Mouse (Mus musculus): ENCODE data around the gene Zfp503. TPM values are rescaled to one million over a fixed set of nuclear protein-coding genes. Genes with fewer than 3 reads are reported as not detected.
A peak's percentile ranks its signal among the peaks of the same experiment; 100 is the strongest.

Zfp503 gene
- polyA plus RNA-seq, 1 experiment from 2014 or later = 6.1 TPM

DNA sequence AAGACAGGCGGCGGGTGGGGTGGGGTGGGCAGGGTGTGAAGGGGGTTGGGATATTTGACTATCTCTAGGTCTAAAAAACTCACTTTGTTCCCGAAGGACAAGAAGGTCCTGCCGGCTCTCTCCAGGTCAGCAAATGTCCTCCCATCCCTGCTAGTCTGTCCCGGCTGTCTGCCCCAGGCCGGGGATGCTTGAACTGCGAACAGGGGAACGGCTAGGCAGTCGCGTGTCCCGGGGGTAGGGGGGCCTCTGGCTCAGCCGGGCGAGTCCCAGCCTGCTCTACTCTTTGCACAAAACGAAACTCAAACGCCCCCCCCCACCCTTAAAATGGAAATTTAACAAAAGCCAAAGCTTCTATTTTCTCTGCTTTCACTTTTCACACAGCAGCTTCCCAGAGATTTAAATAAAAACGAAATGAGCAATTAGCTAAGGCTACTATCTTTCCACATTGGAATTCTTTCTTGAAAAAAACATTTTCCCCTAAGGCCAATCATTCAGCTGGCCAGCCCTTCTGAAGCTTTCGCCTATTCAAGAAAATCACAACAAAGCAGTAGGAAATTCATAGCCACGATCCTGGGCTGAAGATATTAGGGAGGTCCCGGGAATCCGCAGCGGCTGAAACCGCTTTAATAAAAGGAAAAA lies 6.0 kb downstream of the Zfp503 start:
- no peak for ATAC-seq
- H3K9me3 ChIP-seq (replicated peaks) = no peaks in the 10 kb centered on the region
- WGBS = under 1% methylated on average over 22 of the region's 22 CpGs
- peaks cover 73% of the 10 kb centered on the region for H3K27me3 ChIP-seq
- H3K4me2 ChIP-seq = peak overlapping the region; percentile 59
- H3K4me3 ChIP-seq = peak overlapping the region; percentile 36
- H3K9ac ChIP-seq = peak overlapping the region; percentile 62
- peaks cover 45% of the 10 kb centered on the region for H3K4me1 ChIP-seq
- H3K27ac ChIP-seq = peak overlapping the region; percentile 60
- H3K36me3 ChIP-seq (ENCODE audit: poor library complexity, severe bottlenecking) = no peaks in the 10 kb centered on the region

DNA sequence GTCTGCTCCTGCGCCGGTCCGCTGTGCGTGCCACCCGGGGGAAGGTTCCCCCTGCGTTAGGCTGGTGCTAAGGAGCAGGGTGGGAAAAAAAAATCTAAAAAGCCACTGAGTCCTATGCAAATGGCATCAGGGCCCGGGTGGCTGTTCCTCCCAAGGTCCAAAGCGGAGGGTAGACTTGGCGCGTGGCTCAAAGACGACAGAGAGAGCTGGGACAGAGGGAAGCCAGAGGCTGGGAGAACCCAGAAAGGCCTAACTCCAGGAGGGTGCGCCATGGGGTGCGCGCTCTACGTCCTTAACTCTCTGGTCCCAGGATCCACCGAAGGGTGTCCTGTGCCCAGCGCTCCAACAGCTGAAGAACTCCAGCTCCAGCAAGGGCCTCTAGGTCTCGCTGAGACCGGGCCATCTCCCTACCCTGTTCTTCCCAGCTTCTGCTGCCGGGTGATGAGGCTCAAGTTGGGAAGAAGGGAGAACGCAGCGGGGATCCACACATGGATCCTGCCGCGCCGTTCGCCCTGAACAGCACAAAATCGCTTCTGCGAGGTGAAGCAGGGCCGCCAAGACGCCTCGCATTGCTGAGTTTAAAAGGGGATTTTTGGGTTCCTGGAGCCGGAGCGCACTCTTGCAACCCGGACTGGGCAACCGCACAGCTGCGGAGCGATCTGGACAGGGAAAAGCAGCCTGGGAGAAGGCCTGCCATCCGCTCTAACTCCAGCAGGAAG lies 6.7 kb downstream of the Zfp503 start:
- no peaks in the 10 kb centered on the region for H3K36me3 ChIP-seq (ENCODE audit: poor library complexity, severe bottlenecking)
- H3K4me3 ChIP-seq = peak overlapping the region; percentile 36
- peak overlapping the region; percentile 59 for H3K4me2 ChIP-seq
- peaks cover 79% of the 10 kb centered on the region for H3K27me3 ChIP-seq
- 3% methylated on average over 38 of the region's 38 CpGs for WGBS
- H3K4me1 ChIP-seq = peaks cover 45% of the 10 kb centered on the region
- H3K9me3 ChIP-seq (replicated peaks) = no peaks in the 10 kb centered on the region
- ATAC-seq = no peak
- peak overlapping the region; percentile 62 for H3K9ac ChIP-seq
- H3K27ac ChIP-seq = peak overlapping the region; percentile 60

DNA sequence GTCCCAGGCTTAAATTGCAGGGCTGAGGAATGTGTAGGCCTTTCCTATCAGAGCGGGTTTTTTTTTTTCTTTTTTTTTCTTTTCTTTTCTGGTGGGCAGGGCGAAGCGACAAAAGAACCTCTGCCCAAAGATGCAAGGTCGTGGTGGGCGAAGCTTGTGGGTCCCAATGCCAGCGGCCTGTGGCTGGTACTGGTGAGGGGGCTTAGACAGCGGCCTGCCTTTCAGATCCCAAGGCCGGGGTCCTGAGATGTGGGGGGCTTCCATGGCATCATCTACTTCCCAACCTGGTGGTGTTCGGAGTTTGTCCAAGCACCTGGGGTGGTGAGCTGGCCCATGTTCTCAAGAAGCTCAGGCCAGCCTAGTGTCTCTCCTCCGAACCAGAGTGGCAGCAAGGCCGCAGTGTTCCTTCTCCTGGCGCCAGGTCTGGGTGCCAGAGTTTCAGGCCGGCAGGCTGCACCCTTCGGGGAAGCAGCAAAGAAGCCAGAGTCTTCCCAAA lies 7.3 kb downstream of the Zfp503 start:
- peaks cover 42% of the 10 kb centered on the region for H3K4me1 ChIP-seq
- peak overlapping the region; percentile 62 for H3K9ac ChIP-seq
- H3K27ac ChIP-seq = peak overlapping the region; percentile 60
- H3K9me3 ChIP-seq (replicated peaks) = no peaks in the 10 kb centered on the region
- peaks cover 77% of the 10 kb centered on the region for H3K27me3 ChIP-seq
- H3K4me2 ChIP-seq = peak overlapping the region; percentile 59
- H3K36me3 ChIP-seq (ENCODE audit: poor library complexity, severe bottlenecking) = no peaks in the 10 kb centered on the region
- no peak for ATAC-seq
- peak overlapping the region; percentile 36 for H3K4me3 ChIP-seq
- 10% methylated on average over 14 of the region's 14 CpGs for WGBS

DNA sequence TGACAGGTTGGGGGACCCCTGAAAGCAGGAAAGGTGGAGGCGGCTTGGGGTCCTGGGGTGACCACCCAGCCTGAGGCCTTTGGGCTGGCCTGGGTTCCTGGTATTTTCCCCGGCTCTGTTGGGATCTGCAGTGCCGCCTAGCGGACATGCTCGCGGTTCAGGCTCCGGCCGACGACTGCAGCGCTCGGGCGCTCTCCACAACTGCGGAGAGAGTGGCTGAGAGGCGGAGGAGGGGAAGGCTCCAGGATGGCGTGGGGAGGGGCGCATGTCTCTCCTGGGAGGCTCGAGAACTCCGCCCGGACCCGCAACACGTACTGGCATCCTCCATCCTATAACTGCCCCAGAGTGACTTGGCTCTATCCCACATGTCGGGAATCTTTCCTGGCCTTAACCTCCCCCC lies 7.9 kb downstream of the Zfp503 start:
- Histone ChIP-seq H3K4me1 (peaks cover 35% of the 10 kb centered on the region), H3K36me3 (ENCODE audit: poor library complexity, severe bottlenecking) (no peaks in the 10 kb centered on the region), H3K27me3 (peaks cover 72% of the 10 kb centered on the region), H3K9ac (no peak overlapping the region), H3K9me3 (replicated peaks) (no peaks in the 10 kb centered on the region; the same call in 1 of the 2 replicates), H3K27ac (no peak overlapping the region), H3K4me2 (peak overlapping the region; percentile 46), H3K4me3 (no peak overlapping the region)
- ATAC-seq = peak; percentile 56
- 0% methylated on average over 21 of the region's 22 CpGs for WGBS

DNA sequence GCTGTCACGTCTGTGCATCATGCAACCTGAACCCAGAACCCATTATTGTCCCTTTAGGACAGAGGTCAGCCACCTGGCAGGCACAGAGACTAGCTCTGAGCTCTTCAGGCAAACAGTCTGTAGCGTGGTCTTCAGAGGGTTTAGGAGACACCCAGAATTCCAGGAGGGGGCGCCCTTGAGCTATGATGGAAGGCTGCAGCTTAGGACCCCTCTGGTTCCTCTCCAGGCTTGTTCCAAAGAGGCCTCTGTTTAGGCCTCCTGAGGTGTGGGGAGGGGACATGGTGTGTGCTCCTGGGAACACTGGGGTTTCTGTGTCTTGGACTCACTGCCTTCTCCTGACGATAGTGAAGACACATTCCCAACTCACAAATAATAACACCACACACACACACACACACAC lies 20.4 kb downstream of the Zfp503 start:
- Histone ChIP-seq H3K4me3 (no peak overlapping the region), H3K9me3 (replicated peaks) (peaks cover 5% of the 10 kb centered on the region; the same call in 1 of the 2 replicates), H3K4me1 (peaks cover 13% of the 10 kb centered on the region), H3K27me3 (peaks cover 29% of the 10 kb centered on the region; the same call in 1 of the 2 replicates), H3K4me2 (no peak overlapping the region), H3K36me3 (ENCODE audit: poor library complexity, severe bottlenecking) (no peaks in the 10 kb centered on the region), H3K27ac (no peak overlapping the region), H3K9ac (no peak overlapping the region)
- peak; percentile 78 for ATAC-seq
- WGBS = 5% methylated on average over 4 of the region's 4 CpGs

DNA sequence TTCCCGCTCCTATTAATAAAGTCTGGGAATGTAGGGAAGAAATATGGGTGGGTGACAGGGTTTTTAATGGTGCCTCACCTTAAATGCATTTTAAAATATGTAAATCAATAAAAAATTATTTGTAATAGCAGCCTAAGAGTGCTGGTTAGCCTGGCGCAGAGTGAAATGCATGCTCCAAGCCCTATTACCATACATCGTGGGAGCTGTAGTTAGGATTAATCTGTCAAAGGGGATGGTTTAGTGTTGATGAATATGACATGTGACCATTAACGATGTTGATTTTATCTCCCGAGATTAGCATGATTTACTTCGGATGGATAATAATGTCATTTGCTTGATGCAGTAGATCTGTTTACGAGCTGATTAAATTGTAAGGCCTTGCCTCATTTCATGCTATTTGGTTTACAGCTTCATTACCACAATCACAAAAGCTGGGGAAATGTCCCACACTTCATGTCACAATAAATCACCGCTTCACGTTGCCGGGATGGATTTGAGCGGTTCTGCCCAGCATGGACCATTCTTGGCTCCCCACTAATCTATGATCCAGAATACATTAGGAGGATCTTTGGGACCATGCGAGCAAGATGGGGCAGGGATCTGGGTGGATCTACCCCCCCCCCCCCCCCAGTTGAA lies 21.9 kb downstream of the Zfp503 start:
- Histone ChIP-seq H3K36me3 (ENCODE audit: poor library complexity, severe bottlenecking) (no peaks in the 10 kb centered on the region), H3K27ac (peak overlapping the region; percentile 25; the same call in 1 of the 2 replicates), H3K4me3 (no peak overlapping the region), H3K27me3 (peaks cover 23% of the 10 kb centered on the region; the same call in 1 of the 2 replicates), H3K9ac (no peak overlapping the region), H3K4me2 (no peak overlapping the region), H3K9me3 (replicated peaks) (peaks cover 5% of the 10 kb centered on the region; the same call in 1 of the 2 replicates), H3K4me1 (peaks cover 16% of the 10 kb centered on the region)
- WGBS = 33% methylated on average over 12 of the region's 12 CpGs
- no peak for ATAC-seq

DNA sequence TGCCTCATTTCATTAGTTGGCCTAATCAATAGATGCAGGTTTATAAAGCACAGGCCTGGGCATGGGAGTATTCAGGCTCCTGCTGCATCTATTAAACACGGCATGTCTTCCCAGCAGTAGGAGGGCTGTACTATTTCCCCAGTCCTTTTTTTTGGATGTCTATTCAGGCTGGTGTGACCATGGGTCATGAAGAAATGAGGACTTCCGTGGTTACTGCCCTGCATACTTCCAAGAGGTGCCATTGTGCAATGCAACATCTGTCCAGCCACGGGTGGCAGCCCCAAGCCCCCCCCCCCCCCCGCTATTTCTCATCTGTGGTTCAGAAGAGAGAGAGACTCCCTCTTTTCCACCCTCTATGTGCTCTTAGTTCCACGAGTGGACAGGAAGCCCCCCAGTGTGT lies 23.1 kb downstream of the Zfp503 start:
- Histone ChIP-seq H3K9ac (no peak overlapping the region), H3K4me3 (no peak overlapping the region), H3K27me3 (peaks cover 16% of the 10 kb centered on the region; the same call in 1 of the 2 replicates), H3K27ac (no peak overlapping the region), H3K4me2 (no peak overlapping the region), H3K9me3 (replicated peaks) (peaks cover under 1% of the 10 kb centered on the region; the same call in 1 of the 2 replicates), H3K36me3 (ENCODE audit: poor library complexity, severe bottlenecking) (no peaks in the 10 kb centered on the region), H3K4me1 (peaks cover 17% of the 10 kb centered on the region)
- 58% methylated on average over 5 of the region's 5 CpGs for WGBS
- no peak for ATAC-seq

DNA sequence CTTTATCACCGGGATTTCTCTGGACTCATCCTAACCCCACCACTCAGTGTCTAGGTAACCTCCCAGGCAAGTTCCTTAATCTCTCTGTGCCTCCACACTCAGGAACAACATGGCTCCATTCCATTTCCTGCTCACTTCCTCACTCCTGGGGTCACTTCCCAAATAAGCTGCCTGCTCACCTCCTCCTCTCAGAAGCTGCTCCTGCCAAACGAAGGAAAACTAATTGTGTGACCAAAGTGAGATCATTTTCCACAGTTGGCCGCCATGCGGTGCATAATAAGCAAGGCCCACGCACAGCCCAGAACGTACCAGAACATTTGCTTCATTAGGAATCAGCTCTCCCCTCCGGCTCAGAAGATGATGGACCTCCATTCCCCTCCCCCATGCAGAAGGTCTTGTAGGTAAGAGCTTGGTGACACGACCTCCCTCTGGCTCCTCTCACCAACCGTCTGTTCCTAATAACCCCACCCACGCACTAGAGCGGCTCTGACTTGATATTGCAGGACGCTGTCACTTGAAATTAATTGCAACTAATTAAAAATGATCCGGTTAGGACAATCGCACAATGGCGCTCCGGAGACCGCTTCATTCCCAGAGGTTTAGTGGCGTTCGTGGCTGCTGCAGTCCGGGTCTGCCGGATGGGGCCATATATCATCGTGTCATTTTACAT lies 26.9 kb downstream of the Zfp503 start:
- Histone ChIP-seq H3K36me3 (ENCODE audit: poor library complexity, severe bottlenecking) (no peaks in the 10 kb centered on the region), H3K9me3 (replicated peaks) (no peaks in the 10 kb centered on the region), H3K27ac (no peak overlapping the region), H3K4me3 (no peak overlapping the region), H3K4me1 (peaks cover 11% of the 10 kb centered on the region), H3K9ac (no peak overlapping the region), H3K27me3 (peaks cover 9% of the 10 kb centered on the region; the same call in 1 of the 2 replicates), H3K4me2 (no peak overlapping the region)
- no peak for ATAC-seq
- 73% methylated on average over 22 of the region's 22 CpGs for WGBS

DNA sequence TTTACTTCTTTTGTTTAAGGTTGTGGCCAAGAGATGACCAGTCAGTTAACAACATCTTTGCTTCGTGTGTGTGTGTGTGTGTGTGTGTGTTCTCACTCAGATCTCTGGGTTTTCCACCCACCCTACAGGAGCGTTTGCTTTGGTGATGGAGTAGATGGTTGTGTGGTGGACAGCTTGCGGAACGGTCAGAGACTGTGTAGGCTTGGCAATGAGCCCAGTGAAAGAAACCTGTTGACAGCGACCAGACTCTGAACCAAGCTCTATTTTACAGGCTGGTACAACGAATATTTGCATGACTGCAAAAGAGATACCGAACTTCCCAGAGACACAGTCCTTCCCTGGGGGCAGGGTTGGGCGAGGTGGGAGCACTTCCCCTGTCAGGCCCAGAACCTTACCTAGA lies 30.2 kb downstream of the Zfp503 start:
- H3K4me1 ChIP-seq = 0 out of 2 replicates have a peak, but pooled peaks cover 4% of the 10 kb centered on the region
- no peaks in the 10 kb centered on the region for H3K9me3 ChIP-seq (replicated peaks)
- no peak overlapping the region for H3K4me2 ChIP-seq
- ATAC-seq = no peak
- peaks cover 3% of the 10 kb centered on the region; the same call in 1 of the 2 replicates for H3K27me3 ChIP-seq
- H3K36me3 ChIP-seq (ENCODE audit: poor library complexity, severe bottlenecking) = no peaks in the 10 kb centered on the region
- H3K9ac ChIP-seq = no peak overlapping the region
- 80% methylated on average over 8 of the region's 8 CpGs for WGBS
- no peak overlapping the region for H3K27ac ChIP-seq
- H3K4me3 ChIP-seq = no peak overlapping the region

DNA sequence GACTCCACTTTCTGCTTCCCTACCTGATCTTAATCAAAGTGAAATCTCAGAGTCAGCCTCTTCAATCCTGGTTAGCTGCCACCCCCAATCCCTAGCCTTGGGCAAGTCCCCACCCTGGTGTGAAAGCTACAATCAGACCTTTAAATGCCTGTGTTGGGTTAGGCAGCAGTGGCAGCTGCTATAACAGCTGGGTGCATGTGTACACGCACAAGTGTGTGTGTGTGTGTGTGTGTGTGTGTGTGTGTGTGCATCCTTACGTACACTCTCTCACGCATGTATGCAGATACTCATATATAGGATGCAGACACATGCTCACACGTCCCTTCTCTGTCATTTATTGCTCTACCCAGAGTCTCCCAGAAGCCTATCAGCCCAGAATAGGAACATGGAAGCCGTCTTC lies 30.8 kb downstream of the Zfp503 start:
- H3K4me3 ChIP-seq = no peak overlapping the region
- no peak overlapping the region for H3K9ac ChIP-seq
- WGBS = 89% methylated on average over 5 of the region's 5 CpGs
- ATAC-seq = no peak
- no peaks in the 10 kb centered on the region for H3K36me3 ChIP-seq (ENCODE audit: poor library complexity, severe bottlenecking)
- no peak overlapping the region for H3K4me2 ChIP-seq
- H3K9me3 ChIP-seq (replicated peaks) = no peaks in the 10 kb centered on the region
- H3K4me1 ChIP-seq = 0 out of 2 replicates have a peak, but pooled peaks cover 4% of the 10 kb centered on the region
- no peak overlapping the region for H3K27ac ChIP-seq
- peaks cover 3% of the 10 kb centered on the region; the same call in 1 of the 2 replicates for H3K27me3 ChIP-seq

DNA sequence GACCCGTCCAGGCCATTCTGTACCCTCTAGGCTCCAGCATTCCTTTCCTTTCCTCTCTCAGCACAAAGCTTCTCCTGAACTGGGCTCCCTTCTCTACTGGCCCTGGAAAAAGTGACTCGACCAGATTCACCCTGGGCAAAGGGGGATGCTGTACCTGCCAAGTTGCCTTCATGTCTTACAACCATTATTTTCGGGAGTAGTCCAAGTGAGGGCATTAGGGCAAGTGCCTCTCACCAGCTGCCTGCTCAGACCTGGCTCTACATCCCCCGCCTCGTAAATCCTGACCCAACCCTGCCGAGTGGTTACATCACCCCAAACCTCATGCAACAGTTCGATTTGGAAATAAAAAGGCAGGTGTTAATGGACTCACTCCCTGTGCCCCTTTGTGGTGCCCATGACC lies 36.9 kb downstream of the Zfp503 start:
- 82% methylated on average over 7 of the region's 7 CpGs for whole genome bisulfite sequencing
- Histone ChIP-seq H3K4me2 (no peak overlapping the region), H3K4me1 (no peaks in the 10 kb centered on the region), H3K4me3 (no peak overlapping the region), H3K27ac (no peak overlapping the region), H3K36me3 (ENCODE audit: poor library complexity, severe bottlenecking) (no peaks in the 10 kb centered on the region), H3K27me3 (0 out of 2 replicates have a peak, but pooled peaks cover 3% of the 10 kb centered on the region), H3K9ac (no peak overlapping the region), H3K9me3 (replicated peaks) (no peaks in the 10 kb centered on the region; the same call in 1 of the 2 replicates)
- no peak for ATAC-seq

Data from forebrain, embryonic 13.5 days (tissue).